Mouse (Mus musculus) midbrain, embryonic 16.5 days (tissue): ENCODE data around the gene Otud7a. TPM values are rescaled to one million over a fixed set of nuclear protein-coding genes. Genes with fewer than 3 reads are reported as not detected.

Source experiments
- ATAC-seq: fragments of 200-750 bp; cut with Nextera tagmentation; 2 replicates; pipeline ENCODE4 v1.8.0; 2017; ENCODE audit warnings: moderate TSS enrichment
- H3K27ac ChIP-seq: fragments of 300-500 bp; sonication (generic); 2 replicates; pipeline ENCODE4 v1.5.1; 2014; ENCODE audit warnings: mild to moderate bottlenecking, low read length, mixed read lengths
- H3K27me3 ChIP-seq: fragments of 300-500 bp; sonication (generic); 2 replicates; pipeline ENCODE4 v1.6.1; 2014; ENCODE audit warnings: low read depth, low read length, mixed read lengths; ENCODE audit not compliant: control insufficient read depth, insufficient read depth
- H3K36me3 ChIP-seq: fragments of 300-500 bp; sonication (generic); 2 replicates; pipeline ENCODE4 v1.6.1; 2014; ENCODE audit warnings: mild to moderate bottlenecking, low read length, moderate library complexity, mixed read lengths; ENCODE audit not compliant: control insufficient read depth, insufficient read depth
- H3K4me1 ChIP-seq: fragments of 300-500 bp; sonication (generic); 2 replicates; pipeline ENCODE4 v1.6.1; 2014; ENCODE audit warnings: mild to moderate bottlenecking, low read length, mixed read lengths; ENCODE audit not compliant: control insufficient read depth, insufficient read depth
- H3K4me2 ChIP-seq: fragments of 300-500 bp; sonication (generic); 2 replicates; pipeline ENCODE4 v1.6.1; 2014; ENCODE audit warnings: mild to moderate bottlenecking, low read length, mixed read lengths
- H3K4me3 ChIP-seq: fragments of 300-500 bp; sonication (generic); 2 replicates; pipeline ENCODE4 v1.5.1; 2014; ENCODE audit warnings: low read depth, mild to moderate bottlenecking, low read length, moderate library complexity, mixed read lengths
- H3K9ac ChIP-seq: fragments of 300-500 bp; sonication (generic); 2 replicates; pipeline ENCODE4 v1.6.1; 2014; ENCODE audit warnings: low read depth, low read length, mixed read lengths
- H3K9me3 ChIP-seq: fragments of 300-500 bp; sonication (generic); replicated peaks from 2 replicates; pipeline ENCODE4 v1.6.1; 2014; ENCODE audit warnings: mild to moderate bottlenecking, low read length, mixed read lengths; ENCODE audit not compliant: control insufficient read depth, poor library complexity, severe bottlenecking
- WGBS: fragments of 180-500 bp; shearing (Covaris S2); extraction: QIAGEN DNeasy Blood & Tissue Kit; methylation state at CpG from one replicate; pipeline ENCODE4 v1.1.7; 2014; 5-methylcytosine and 5-hydroxymethylcytosine counted together
- polyA plus RNA-seq: library from polyadenylated mRNA; unstranded; fragments of >200 nt; fragmentation: Nextera tagmentation; extraction: Ambion mirVana; gene quantifications from 2 replicates; pipeline ENCODE4 v1.2.1, GENCODE M21; 2015

Gene Otud7a
- 2.7 and 3.4 TPM in 2 replicates for polyA plus RNA-seq

GRCm38 (mm10) chr7:63444484-63445345 is at the start of gene Otud7a:
Gene Otud7a (plus strand): TSS chr7:63444751.
- Histone ChIP-seq H3K4me3 (peak within 1 kb of the TSS; percentile 94), H3K36me3 (no peaks in the 10 kb centered on the region), H3K9ac (peak within 1 kb of the TSS; percentile 87), H3K4me2 (peak within 1 kb of the TSS; percentile 79), H3K9me3 (no peaks in the 10 kb centered on the region), H3K4me1 (peaks cover 11% of the 10 kb centered on the region; the same call in 1 of the 2 replicates), H3K27me3 (no peaks in the 10 kb centered on the region), H3K27ac (peak within 1 kb of the TSS; percentile 88)
- ATAC-seq = peak; percentile 94
- under 1% methylated on average over 82 of the region's 123 CpGs for WGBS

GRCm38 (mm10) chr7:63405988-63406387 is 38.6 kb upstream of the Otud7a start:
- H3K9me3 ChIP-seq = no peaks in the 10 kb centered on the region
- no peak overlapping the region for H3K4me2 ChIP-seq
- no peaks in the 10 kb centered on the region for H3K27me3 ChIP-seq
- H3K4me1 ChIP-seq = no peaks in the 10 kb centered on the region
- no peaks in the 10 kb centered on the region for H3K36me3 ChIP-seq
- H3K4me3 ChIP-seq = no peak overlapping the region
- H3K9ac ChIP-seq = no peak overlapping the region
- H3K27ac ChIP-seq = no peak overlapping the region
- ATAC-seq = no peak

GRCm38 (mm10) chr7:63445346-63445700 is 772 bp downstream of the Otud7a start:
- Histone ChIP-seq H3K4me3 (peak overlapping the region; percentile 94), H3K36me3 (no peaks in the 10 kb centered on the region), H3K9ac (peak overlapping the region; percentile 87), H3K27me3 (no peaks in the 10 kb centered on the region), H3K4me1 (peaks cover 11% of the 10 kb centered on the region; the same call in 1 of the 2 replicates), H3K4me2 (peak overlapping the region; percentile 79), H3K9me3 (no peaks in the 10 kb centered on the region), H3K27ac (peak overlapping the region; percentile 88)
- 16% methylated on average over 10 of the region's 10 CpGs for WGBS
- peak; percentile 55; the same call in 1 of the 2 replicates for ATAC-seq

GRCm38 (mm10) chr7:63446951-63447350 is 2.4 kb downstream of the Otud7a start:
- no peak overlapping the region for H3K4me2 ChIP-seq
- no peak overlapping the region for H3K9ac ChIP-seq
- no peak for ATAC-seq
- no peaks in the 10 kb centered on the region for H3K27me3 ChIP-seq
- no peaks in the 10 kb centered on the region for H3K9me3 ChIP-seq
- WGBS = 52% methylated on average over 1 of the region's 1 CpGs
- H3K27ac ChIP-seq = no peak overlapping the region
- H3K4me3 ChIP-seq = no peak overlapping the region
- H3K4me1 ChIP-seq = peaks cover 11% of the 10 kb centered on the region; the same call in 1 of the 2 replicates
- H3K36me3 ChIP-seq = no peaks in the 10 kb centered on the region

- no peak overlapping the region for H3K4me3 ChIP-seq
- H3K27me3 ChIP-seq = no peaks in the 10 kb centered on the region
- no peak overlapping the region for H3K4me2 ChIP-seq
- H3K27ac ChIP-seq = no peak overlapping the region
- no peaks in the 10 kb centered on the region for H3K9me3 ChIP-seq
- 85% methylated on average over 3 of the region's 3 CpGs for WGBS
- H3K4me1 ChIP-seq = no peaks in the 10 kb centered on the region
- H3K9ac ChIP-seq = no peak overlapping the region
- ATAC-seq = no peak
- no peaks in the 10 kb centered on the region for H3K36me3 ChIP-seq
Observed at GRCm38 (mm10) chr7:63455228-63455627, 10.7 kb downstream of the Otud7a start.

GRCm38 (mm10) chr7:63462234-63462633 is 17.7 kb downstream of the Otud7a start:
- 96% methylated on average over 2 of the region's 2 CpGs for WGBS
- no peak for ATAC-seq

GRCm38 (mm10) chr7:63462684-63463083 is 18.1 kb downstream of the Otud7a start:
- Histone ChIP-seq H3K4me2 (no peak overlapping the region), H3K9ac (no peak overlapping the region), H3K4me3 (no peak overlapping the region), H3K9me3 (no peaks in the 10 kb centered on the region), H3K27ac (no peak overlapping the region), H3K4me1 (no peaks in the 10 kb centered on the region), H3K36me3 (no peaks in the 10 kb centered on the region), H3K27me3 (no peaks in the 10 kb centered on the region)
- 74% methylated on average over 2 of the region's 2 CpGs for WGBS
- no peak for ATAC-seq

More at GRCm38 (mm10) chr7:63462234-63462633, 17.7 kb downstream of the Otud7a start:
- Histone ChIP-seq H3K4me1 (no peaks in the 10 kb centered on the region), H3K27me3 (no peaks in the 10 kb centered on the region), H3K27ac (no peak overlapping the region), H3K4me3 (no peak overlapping the region), H3K9ac (no peak overlapping the region), H3K4me2 (no peak overlapping the region), H3K9me3 (no peaks in the 10 kb centered on the region), H3K36me3 (no peaks in the 10 kb centered on the region)

- Histone ChIP-seq H3K27me3 (no peaks in the 10 kb centered on the region), H3K36me3 (no peaks in the 10 kb centered on the region), H3K4me2 (no peak overlapping the region), H3K9ac (no peak overlapping the region), H3K9me3 (no peaks in the 10 kb centered on the region), H3K27ac (no peak overlapping the region), H3K4me3 (no peak overlapping the region), H3K4me1 (no peaks in the 10 kb centered on the region)
- ATAC-seq = no peak
- WGBS = 91% methylated on average over 6 of the region's 6 CpGs
Observed at GRCm38 (mm10) chr7:63466729-63467128, 22.2 kb downstream of the Otud7a start.

- WGBS = 79% methylated on average over 3 of the region's 3 CpGs
- Histone ChIP-seq H3K27me3 (no peaks in the 10 kb centered on the region), H3K27ac (no peak overlapping the region), H3K4me2 (no peak overlapping the region), H3K36me3 (no peaks in the 10 kb centered on the region), H3K9ac (no peak overlapping the region), H3K4me3 (no peak overlapping the region), H3K9me3 (0 out of 2 replicates have a peak, but pooled peaks cover under 1% of the 10 kb centered on the region), H3K4me1 (no peaks in the 10 kb centered on the region)
- no peak for ATAC-seq
Observed at GRCm38 (mm10) chr7:63468258-63468657, 23.7 kb downstream of the Otud7a start.
